Mouse (Mus musculus) forebrain, embryonic 13.5 days (tissue): ENCODE data around the gene AW822073. TPM values are rescaled to one million over a fixed set of nuclear protein-coding genes. Genes with fewer than 3 reads are reported as not detected.
A peak's percentile ranks its signal among the peaks of the same experiment; 100 is the strongest.
"Not testable (repeated sequence)": the region's sequence is repeated elsewhere in the genome, so short reads cannot be mapped to it uniquely, and the experiment has no call there.

Source experiments
- ATAC-seq: fragments of 200-750 bp; cut with Nextera tagmentation; 2 replicates; pipeline ENCODE4 v1.8.0; 2017
- H3K27ac ChIP-seq: fragments of 300-500 bp; sonication (generic); 2 replicates; pipeline ENCODE4 v1.5.1; 2015; ENCODE audit warnings: inconsistent platforms, mild to moderate bottlenecking, moderate library complexity
- H3K27me3 ChIP-seq: fragments of 300-500 bp; sonication (generic); 2 replicates; pipeline ENCODE4 v1.6.1; 2015; ENCODE audit warnings: mild to moderate bottlenecking, inconsistent platforms
- H3K36me3 ChIP-seq: fragments of 300-500 bp; sonication (generic); 2 replicates; pipeline ENCODE4 v1.6.1; 2015; ENCODE audit warnings: mild to moderate bottlenecking, inconsistent platforms; ENCODE audit not compliant: poor library complexity, severe bottlenecking
- H3K4me1 ChIP-seq: fragments of 300-500 bp; sonication (generic); 2 replicates; pipeline ENCODE4 v1.6.1; 2015; ENCODE audit warnings: inconsistent platforms
- H3K4me2 ChIP-seq: fragments of 300-500 bp; sonication (generic); 2 replicates; pipeline ENCODE4 v1.6.1; 2015; ENCODE audit warnings: inconsistent platforms, mild to moderate bottlenecking, moderate library complexity
- H3K4me3 ChIP-seq: fragments of 300-500 bp; sonication (generic); 2 replicates; pipeline ENCODE4 v1.5.1; 2015; ENCODE audit warnings: mild to moderate bottlenecking, inconsistent platforms
- H3K9ac ChIP-seq: fragments of 300-500 bp; sonication (generic); 2 replicates; pipeline ENCODE4 v1.6.1; 2015; ENCODE audit warnings: mild to moderate bottlenecking, inconsistent platforms
- H3K9me3 ChIP-seq: fragments of 300-500 bp; sonication (generic); replicated peaks from 2 replicates; pipeline ENCODE4 v1.6.1; 2016; ENCODE audit warnings: inconsistent platforms
- WGBS: fragments of 180-500 bp; shearing (Covaris S2); methylation state at CpG from one replicate; pipeline ENCODE4 v1.1.7; 2015; 5-methylcytosine and 5-hydroxymethylcytosine counted together
- polyA plus RNA-seq: library from polyadenylated mRNA; unstranded; fragments of >200 nt; fragmentation: Nextera tagmentation; extraction: Ambion mirVana; gene quantifications from 2 replicates; pipeline ENCODE4 v1.2.1, GENCODE M21; 2015

Gene AW822073
- polyA plus RNA-seq, result not detected in 2 replicates

- H3K9ac ChIP-seq, H3K9me3 ChIP-seq, H3K4me1 ChIP-seq, H3K27me3 ChIP-seq, H3K27ac ChIP-seq, H3K36me3 ChIP-seq, H3K4me2 ChIP-seq, ATAC-seq, H3K4me3 ChIP-seq: not testable (repeated sequence)
- WGBS, result 86% methylated on average over 18 of the region's 18 CpGs
These were observed at the start of gene AW822073 for GRCm38 (mm10) chr10:58224827-58225785. TSS of gene AW822073 (minus strand) at chr10:58224930.

DNA sequence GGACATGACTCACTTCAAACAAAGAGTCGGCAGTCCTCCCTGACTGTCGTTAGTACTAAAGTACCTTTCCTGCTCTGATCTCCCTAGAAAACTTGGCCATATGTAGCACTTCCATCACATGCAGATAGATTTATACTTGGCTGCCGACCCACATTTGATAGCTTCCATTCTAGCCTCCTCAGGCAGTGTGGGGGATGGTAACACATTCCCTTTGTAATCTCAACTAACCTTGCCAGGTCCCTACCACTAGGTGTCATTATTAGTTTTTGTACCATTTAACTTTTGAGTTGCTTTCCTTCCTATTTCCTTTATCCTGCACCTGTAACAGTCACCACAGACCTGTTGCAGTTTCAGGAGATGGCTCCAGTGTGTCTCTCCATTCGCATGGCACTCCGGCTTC lies 33.7 kb upstream of the AW822073 start:
- no peak overlapping the region for H3K4me2 ChIP-seq
- H3K9ac ChIP-seq, result no peak overlapping the region
- WGBS, result 82% methylated on average over 5 of the region's 5 CpGs
- no peak overlapping the region for H3K27ac ChIP-seq
- H3K27me3 ChIP-seq, result no peaks in the 10 kb centered on the region
- ATAC-seq, result no peak
- peaks cover 16% of the 10 kb centered on the region for H3K4me1 ChIP-seq
- peaks cover 29% of the 10 kb centered on the region for H3K36me3 ChIP-seq
- no peaks in the 10 kb centered on the region for H3K9me3 ChIP-seq
- no peak overlapping the region for H3K4me3 ChIP-seq

GRCm38 (mm10) chr10:58255954-58256353 lies 31.2 kb upstream of the AW822073 start:
- Histone ChIP-seq H3K27me3 (no peaks in the 10 kb centered on the region), H3K36me3 (peaks cover 16% of the 10 kb centered on the region), H3K4me2 (peak overlapping the region; percentile 59), H3K4me3 (peak overlapping the region; percentile 71), H3K27ac (no peak overlapping the region), H3K9me3 (no peaks in the 10 kb centered on the region), H3K4me1 (peaks cover 16% of the 10 kb centered on the region), H3K9ac (peak overlapping the region; percentile 76)
- ATAC-seq, result no peak
- 8% methylated on average over 4 of the region's 4 CpGs for WGBS

DNA sequence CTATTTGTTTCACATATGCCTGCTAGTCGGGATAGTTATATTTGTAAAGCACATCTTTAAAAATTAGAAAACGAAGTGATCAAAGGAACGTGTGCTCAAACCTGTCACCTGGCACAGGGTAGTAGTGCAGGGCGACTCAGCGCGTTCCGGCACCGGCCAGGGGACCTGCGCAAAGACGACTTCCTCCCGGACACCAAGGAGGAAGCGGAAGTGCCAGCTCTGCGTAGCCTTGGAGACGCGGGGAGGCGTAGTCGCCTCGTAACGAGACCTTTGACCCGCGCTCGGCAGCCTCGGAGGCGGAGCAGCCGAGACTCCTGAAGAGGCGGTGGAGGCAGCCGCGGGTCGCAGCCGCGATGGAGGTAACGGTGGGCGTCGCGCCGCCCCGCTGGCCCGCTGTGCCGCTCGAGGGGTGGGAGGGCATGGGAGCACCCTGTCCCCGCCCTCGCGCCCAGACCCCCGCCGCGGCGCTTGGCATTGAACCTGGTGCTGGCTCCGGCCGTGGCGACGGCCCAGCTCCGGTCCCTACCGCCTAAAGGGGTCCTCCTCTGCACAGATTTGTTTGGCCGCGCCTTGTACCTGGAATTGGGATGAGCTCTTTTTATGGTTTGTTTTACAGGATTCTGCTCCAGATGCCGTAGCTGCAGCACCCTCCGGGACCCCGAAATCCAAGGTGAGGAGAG lies 30.6 kb upstream of the AW822073 start, which contains the start of gene Gcc2:
Gene Gcc2 (plus strand): TSS at position 285 of the 680 bp plus-strand sequence.
- Histone ChIP-seq H3K27me3 (no peaks in the 10 kb centered on the region), H3K9me3 (no peaks in the 10 kb centered on the region), H3K4me2 (peak within 1 kb of the TSS; percentile 59), H3K9ac (peak within 1 kb of the TSS; percentile 76), H3K27ac (peak within 1 kb of the TSS; percentile 57), H3K4me1 (peaks cover 16% of the 10 kb centered on the region), H3K36me3 (peaks cover 13% of the 10 kb centered on the region), H3K4me3 (peak within 1 kb of the TSS; percentile 71)
- 0% methylated on average over 42 of the region's 58 CpGs for WGBS
- peak; percentile 100 for ATAC-seq

- H3K27ac ChIP-seq, result no peak overlapping the region
- H3K4me2 ChIP-seq, result peak overlapping the region; percentile 59
- peak; percentile 19 for ATAC-seq
- H3K4me3 ChIP-seq, result peak overlapping the region; percentile 71
- H3K36me3 ChIP-seq, result peaks cover 8% of the 10 kb centered on the region; the same call in 1 of the 2 replicates
- WGBS, result 30% methylated on average over 6 of the region's 6 CpGs
- H3K27me3 ChIP-seq, result no peaks in the 10 kb centered on the region
- H3K9ac ChIP-seq, result peak overlapping the region; percentile 76
- H3K9me3 ChIP-seq, result no peaks in the 10 kb centered on the region
- H3K4me1 ChIP-seq, result peaks cover 16% of the 10 kb centered on the region
These were observed 30.0 kb upstream of the AW822073 start for GRCm38 (mm10) chr10:58254635-58255175.

DNA sequence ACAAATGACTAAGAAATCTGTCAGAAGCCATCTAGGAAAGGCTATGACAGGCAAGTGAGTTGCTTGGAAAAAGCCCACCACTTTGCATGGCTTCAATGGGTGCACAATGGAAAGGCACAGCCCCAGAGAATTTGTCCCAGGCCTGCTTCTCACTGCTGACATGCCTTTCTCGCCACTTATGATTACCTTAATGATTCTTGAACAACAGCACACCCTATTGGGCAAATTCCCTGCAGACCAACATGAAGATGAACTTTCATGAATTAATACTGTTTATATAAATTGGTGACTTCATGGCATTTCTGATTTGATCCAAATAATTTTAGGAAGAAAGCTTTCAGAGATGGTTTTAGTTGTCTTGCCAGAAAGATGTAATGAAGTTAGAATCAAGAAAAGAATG lies 24.8 kb upstream of the AW822073 start:
- Histone ChIP-seq H3K9ac (no peak overlapping the region), H3K27me3 (no peaks in the 10 kb centered on the region), H3K27ac (no peak overlapping the region), H3K4me1 (peaks cover under 1% of the 10 kb centered on the region), H3K36me3 (no peaks in the 10 kb centered on the region), H3K4me3 (no peak overlapping the region), H3K4me2 (no peak overlapping the region), H3K9me3 (no peaks in the 10 kb centered on the region)
- 15% methylated on average over 1 of the region's 1 CpGs for WGBS
- no peak for ATAC-seq

DNA sequence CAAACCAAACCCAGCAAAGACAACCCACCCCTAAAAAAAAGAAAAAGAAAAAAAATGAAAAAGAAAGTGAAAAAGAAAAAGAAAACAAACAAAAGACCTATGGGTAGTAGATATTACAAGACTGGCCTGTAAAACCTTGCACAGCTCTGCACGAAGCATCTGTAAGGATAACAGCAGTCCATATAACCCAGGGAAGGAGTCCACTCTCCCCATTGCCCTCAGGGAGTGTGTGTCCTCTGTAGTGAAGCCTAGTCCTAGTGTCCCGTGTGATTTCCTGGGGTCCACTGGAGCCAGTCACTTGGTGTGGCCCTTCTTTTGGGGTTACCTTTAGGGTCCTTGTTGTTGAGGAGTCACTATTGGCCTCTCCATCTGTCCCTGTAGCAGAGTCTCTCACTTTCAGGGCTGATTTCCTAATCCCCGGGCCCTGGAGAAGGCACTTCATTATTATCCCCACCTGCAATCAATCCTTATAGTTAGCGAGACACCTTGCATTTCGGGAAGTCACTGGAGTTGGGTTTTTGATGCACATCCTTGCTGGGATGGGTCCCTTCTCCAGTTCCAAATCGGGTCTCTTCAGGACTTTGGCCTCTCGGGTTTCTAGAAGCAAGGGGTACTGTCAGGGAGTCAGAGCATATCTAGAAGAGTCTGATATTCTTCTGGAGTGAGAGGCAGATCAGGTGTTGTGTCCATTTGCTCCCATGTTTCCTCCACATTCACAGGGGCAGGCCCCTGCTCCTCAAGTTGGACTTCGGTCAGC lies 14.4 kb upstream of the AW822073 start:
- peak; percentile 82 for ATAC-seq
- WGBS, result 86% methylated on average over 8 of the region's 8 CpGs
- not testable (repeated sequence) for H3K4me3 ChIP-seq

GRCm38 (mm10) chr10:58236613-58237012 lies 11.9 kb upstream of the AW822073 start, which contains the start of gene Gm4981:
TSS of gene Gm4981 (minus strand) at chr10:58236701.
- H3K4me2 ChIP-seq, result no peak within 1 kb of the TSS
- no peaks in the 10 kb centered on the region for H3K4me1 ChIP-seq
- H3K27ac ChIP-seq, result no peak within 1 kb of the TSS
- no peaks in the 10 kb centered on the region for H3K36me3 ChIP-seq
- WGBS, result 91% methylated on average over 10 of the region's 10 CpGs
- H3K4me3 ChIP-seq, result no peak within 1 kb of the TSS
- no peaks in the 10 kb centered on the region for H3K27me3 ChIP-seq
- ATAC-seq, result no peak
- no peak within 1 kb of the TSS for H3K9ac ChIP-seq
- H3K9me3 ChIP-seq, result peaks cover 24% of the 10 kb centered on the region

More for the DNA sequence above, 14.4 kb upstream of the AW822073 start:
- not testable (repeated sequence) for H3K27ac ChIP-seq, H3K9ac ChIP-seq, H3K4me2 ChIP-seq, H3K27me3 ChIP-seq, H3K36me3 ChIP-seq, H3K4me1 ChIP-seq
- peaks cover 12% of the 10 kb centered on the region for H3K9me3 ChIP-seq

GRCm38 (mm10) chr10:58234985-58235384 lies 10.3 kb upstream of the AW822073 start:
- H3K27ac ChIP-seq, H3K9ac ChIP-seq, H3K4me3 ChIP-seq, ATAC-seq, H3K4me1 ChIP-seq, H3K36me3 ChIP-seq, H3K27me3 ChIP-seq, H3K4me2 ChIP-seq: not testable (repeated sequence)
- WGBS, result 87% methylated on average over 4 of the region's 4 CpGs
- peaks cover 28% of the 10 kb centered on the region for H3K9me3 ChIP-seq

GRCm38 (mm10) chr10:58233740-58234121 lies 9.0 kb upstream of the AW822073 start:
- H3K27me3 ChIP-seq, H3K9ac ChIP-seq: not testable (repeated sequence)
- peaks cover 24% of the 10 kb centered on the region for H3K9me3 ChIP-seq

DNA sequence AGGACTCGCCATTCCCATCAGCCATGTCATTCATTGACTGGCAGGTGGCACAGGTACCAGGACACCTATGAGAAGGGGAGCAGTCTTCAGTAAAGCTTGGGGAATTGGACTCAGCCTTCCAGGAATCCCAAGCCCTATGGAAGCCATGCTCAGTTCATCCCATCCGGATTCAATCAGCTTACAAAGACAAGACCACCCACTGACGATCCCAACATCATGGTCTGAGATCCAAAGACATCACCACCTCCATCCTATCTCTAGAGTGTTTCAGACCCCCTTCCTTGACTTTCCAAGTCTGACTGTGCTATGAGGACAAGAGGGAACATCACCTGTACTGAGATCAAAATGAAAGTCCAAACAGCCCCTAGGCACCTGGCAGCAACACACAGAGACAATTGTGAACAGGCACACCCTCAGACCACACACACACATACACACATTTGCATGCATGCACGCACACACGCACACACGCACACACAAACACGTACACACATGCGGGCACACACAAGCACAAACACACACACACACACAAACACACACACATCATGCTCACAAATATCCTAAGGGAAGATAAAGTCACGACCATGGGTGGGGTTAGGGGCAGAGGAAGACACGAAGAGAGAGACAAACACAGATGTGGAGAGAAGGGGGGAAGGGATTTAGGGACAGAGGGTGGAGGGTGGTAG lies 8.5 kb upstream of the AW822073 start:
- H3K9me3 ChIP-seq, result peaks cover 24% of the 10 kb centered on the region
- H3K9ac ChIP-seq, H3K27ac ChIP-seq, H3K4me1 ChIP-seq, H3K4me2 ChIP-seq, H3K36me3 ChIP-seq, H3K4me3 ChIP-seq, H3K27me3 ChIP-seq: not testable (repeated sequence)
- peak; percentile 44 for ATAC-seq
- WGBS, result 78% methylated on average over 10 of the region's 10 CpGs

More at GRCm38 (mm10) chr10:58233740-58234121, 9.0 kb upstream of the AW822073 start:
- H3K36me3 ChIP-seq, H3K4me3 ChIP-seq, H3K27ac ChIP-seq, H3K4me2 ChIP-seq, ATAC-seq, H3K4me1 ChIP-seq: not testable (repeated sequence)
